In the genomic region with DNA sequence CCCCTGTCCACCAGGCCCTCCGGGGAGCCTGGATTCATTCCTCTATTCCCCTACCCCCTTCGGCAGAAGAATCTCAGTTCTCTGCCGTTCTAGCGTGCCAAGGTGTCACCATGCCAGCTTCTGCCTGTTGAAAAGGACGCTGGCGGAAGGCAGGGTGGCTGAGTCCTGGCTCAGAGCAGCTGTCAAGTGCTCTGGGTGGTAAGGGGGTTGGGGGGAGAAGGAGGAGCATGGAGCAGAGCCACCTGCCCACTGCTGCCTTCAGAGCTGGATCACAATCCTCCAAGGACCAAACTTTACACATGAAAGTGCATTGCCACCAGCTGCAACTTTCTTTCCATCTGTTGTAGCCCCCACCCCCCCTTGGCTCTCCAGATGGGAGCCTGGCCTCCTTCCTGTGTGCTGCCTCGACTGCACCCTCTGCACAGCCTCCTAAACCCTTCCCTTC, we compare ENCODE assay signal across 8 mouse cellular contexts. TPM values are rescaled to one million over a fixed set of nuclear protein-coding genes. Genes with fewer than 3 reads are reported as not detected.
DNase-seq lines count a peak whose midpoint lies in the region; ATAC-seq lines count a peak whose summit lies in the region.

No protein-coding gene starts in this region.

- no peaks in the 10 kb centered on the region; the same call in 1 of the 2 replicates for H3K4me1 ChIP-seq in heart, embryonic 16.5 days (ENCODE audit: control insufficient read depth, insufficient read depth, low read length)
- peaks cover 21% of the 10 kb centered on the region for H3K4me1 ChIP-seq in limb, embryonic 13.5 days

- H3K9ac ChIP-seq in heart, embryonic 16.5 days (ENCODE audit: low read length) = peak overlapping the region; percentile 33; the same call in 1 of the 2 replicates
- no peak overlapping the region for H3K9ac ChIP-seq in limb, embryonic 13.5 days

- no peak overlapping the region for H3K4me2 ChIP-seq in heart, embryonic 16.5 days (ENCODE audit: low read depth, low read length)
- H3K4me2 ChIP-seq in limb, embryonic 13.5 days (replicated peaks) = 0 out of 2 replicates have a peak overlapping the region, but pooled peaks have one; percentile 16

- no peaks in the 10 kb centered on the region for H3K9me3 ChIP-seq in heart, embryonic 16.5 days (replicated peaks; ENCODE audit: control insufficient read depth, low read length)
- H3K9me3 ChIP-seq in limb, embryonic 13.5 days = no peaks in the 10 kb centered on the region

- DNase-seq in adrenal gland, postnatal 25 days = peak; percentile 45
- no peak for DNase-seq in adrenal gland, adult 8-10 months
- peak; percentile 78 for DNase-seq in cerebellum, adult 8-10 months
- peak; percentile 62 to 69 for DNase-seq in thymus, postnatal 10 days (ENCODE audit: low spot score in 2 of 2)
- no peak for DNase-seq in spleen, adult 18-20 months

- 54% methylated on average over 7 of the region's 7 CpGs for WGBS in heart, embryonic 16.5 days
- WGBS in limb, embryonic 13.5 days = 57% methylated on average over 7 of the region's 7 CpGs

- H3K36me3 ChIP-seq in heart, embryonic 16.5 days (ENCODE audit: control insufficient read depth, insufficient read depth) = peaks cover 26% of the 10 kb centered on the region
- H3K36me3 ChIP-seq in limb, embryonic 13.5 days = peaks cover 52% of the 10 kb centered on the region

- H3K27me3 ChIP-seq in heart, embryonic 16.5 days (ENCODE audit: control insufficient read depth, insufficient read depth, low read length) = no peaks in the 10 kb centered on the region
- H3K27me3 ChIP-seq in limb, embryonic 13.5 days = no peaks in the 10 kb centered on the region

- no peak overlapping the region for H3K4me3 ChIP-seq in heart, embryonic 16.5 days (ENCODE audit: low read length)
- H3K4me3 ChIP-seq in limb, embryonic 13.5 days = no peak overlapping the region

- 0 out of 2 replicates have a peak, but pooled peaks have one; percentile 29 for ATAC-seq in heart, embryonic 16.5 days (replicated peaks; ENCODE audit: extremely low read depth, insufficient read depth, low FRiP score)
- no peak for ATAC-seq in limb, embryonic 13.5 days (ENCODE audit: low FRiP score, low read depth)
- no peak for ATAC-seq in monocyte, adult 5-6 weeks (replicated peaks; ENCODE audit: insufficient number of reproducible peaks, low FRiP score, low TSS enrichment, poor library complexity, severe bottlenecking)

- peak overlapping the region; percentile 30; the same call in 1 of the 2 replicates for H3K27ac ChIP-seq in heart, embryonic 16.5 days (ENCODE audit: low read length)
- peak overlapping the region; percentile 55 for H3K27ac ChIP-seq in limb, embryonic 13.5 days

RNA-seq across cellular contexts. Expression of a gene that starts 7.8 kb away (rescaled TPM):
- 51.8 and 53.9 TPM in 2 replicates for total RNA-seq in adrenal gland, postnatal 25 days (2021)
- total RNA-seq in adrenal gland, adult 8-10 months (2022) = 10 to 100 TPM; 62.7 to 88.9 (median 78.0) TPM
- polyA plus RNA-seq in heart, embryonic 16.5 days (2015; fragmentation: Nextera tagmentation; extraction: Ambion mirVana) = 71.2 and 73.0 TPM in 2 replicates
- polyA plus RNA-seq in limb, embryonic 13.5 days (2015; fragmentation: Nextera tagmentation; extraction: Ambion mirVana) = 121 and 127 TPM in 2 replicates
- total RNA-seq in monocyte, adult 5-6 weeks (2017) = 42.2 to 79.4 TPM (median 58.1 TPM) in 3 replicates

RNA-seq across cellular contexts. Expression of a gene that starts 21.6 kb away (rescaled TPM):
- 131 and 144 TPM in 2 replicates for total RNA-seq in adrenal gland, postnatal 25 days (2021)
- total RNA-seq in adrenal gland, adult 8-10 months (2022) = 100 to 1,000 TPM; 160 to 216 (median 189) TPM
- polyA plus RNA-seq in heart, embryonic 16.5 days (2015; fragmentation: Nextera tagmentation; extraction: Ambion mirVana) = 135 and 157 TPM in 2 replicates
- polyA plus RNA-seq in limb, embryonic 13.5 days (2015; fragmentation: Nextera tagmentation; extraction: Ambion mirVana) = 156 and 168 TPM in 2 replicates
- total RNA-seq in monocyte, adult 5-6 weeks (2017) = 68.6 to 98.9 TPM (median 97.4 TPM) in 3 replicates

RNA-seq across cellular contexts. Expression of a gene that starts 55.4 kb away (rescaled TPM):
- total RNA-seq in adrenal gland, postnatal 25 days (2021) = 13.7 and 13.8 TPM in 2 replicates
- 10 to 100 TPM; 14.7 to 21.4 (median 18.0) TPM for total RNA-seq in adrenal gland, adult 8-10 months (2022)
- 5.0 and 6.3 TPM in 2 replicates for polyA plus RNA-seq in heart, embryonic 16.5 days (2015; fragmentation: Nextera tagmentation; extraction: Ambion mirVana)
- 15.8 and 16.2 TPM in 2 replicates for polyA plus RNA-seq in limb, embryonic 13.5 days (2015; fragmentation: Nextera tagmentation; extraction: Ambion mirVana)
- total RNA-seq in monocyte, adult 5-6 weeks (2017) = 18.7 to 46.1 TPM (median 31.6 TPM) in 3 replicates

Comparison
In these comparisons a context has a peak if more than half of its experiments do, and no peak if none do; other contexts are left out.
1. DNase-seq: peak in adrenal gland, postnatal 25 days (single experiment), cerebellum, adult 8-10 months (single experiment) and thymus, postnatal 10 days (2 of 2); none in adrenal gland, adult 8-10 months (single experiment) and spleen, adult 18-20 months (0 of 2).